Mouse (Mus musculus) midbrain, embryonic 13.5 days (tissue): ENCODE measurements around the gene Macf1. TPM values are rescaled to one million over a fixed set of nuclear protein-coding genes. Genes with fewer than 3 reads are reported as not detected.
A peak's percentile ranks its signal among the peaks of the same experiment; 100 is the strongest.
"Not testable (repeated sequence)": the region's sequence is repeated elsewhere in the genome, so short reads cannot be mapped to it uniquely, and the experiment has no call there.

Source experiments
- ATAC-seq: fragments of 200-750 bp; cut with Nextera tagmentation; 2 replicates; pipeline ENCODE4 v1.8.0; 2017; ENCODE audit warnings: mild to moderate bottlenecking, moderate TSS enrichment, moderate library complexity
- H3K27ac ChIP-seq: fragments of 300-500 bp; sonication (generic); 2 replicates; pipeline ENCODE4 v1.5.1; 2015; ENCODE audit warnings: inconsistent platforms, mild to moderate bottlenecking, moderate library complexity
- H3K27me3 ChIP-seq: fragments of 300-500 bp; sonication (generic); 2 replicates; pipeline ENCODE4 v1.6.1; 2015; ENCODE audit warnings: mild to moderate bottlenecking, inconsistent platforms
- H3K36me3 ChIP-seq: fragments of 300-500 bp; sonication (generic); 2 replicates; pipeline ENCODE4 v1.6.1; 2015; ENCODE audit warnings: mild to moderate bottlenecking, inconsistent platforms
- H3K4me1 ChIP-seq: fragments of 300-500 bp; sonication (generic); replicated peaks from 2 replicates; pipeline ENCODE4 v1.6.1; 2015; ENCODE audit warnings: inconsistent platforms
- H3K4me2 ChIP-seq: fragments of 300-500 bp; sonication (generic); replicated peaks from 2 replicates; pipeline ENCODE4 v1.6.1; 2015; ENCODE audit warnings: moderate library complexity, mild to moderate bottlenecking, inconsistent platforms
- H3K4me3 ChIP-seq: fragments of 300-500 bp; sonication (generic); replicated peaks from 2 replicates; pipeline ENCODE4 v1.5.1; 2015; ENCODE audit warnings: mild to moderate bottlenecking, inconsistent platforms
- H3K9ac ChIP-seq: fragments of 300-500 bp; sonication (generic); replicated peaks from 2 replicates; pipeline ENCODE4 v1.6.1; 2015; ENCODE audit warnings: mild to moderate bottlenecking, inconsistent platforms
- H3K9me3 ChIP-seq: fragments of 300-500 bp; sonication (generic); 2 replicates; pipeline ENCODE4 v1.6.1; 2016; ENCODE audit warnings: mild to moderate bottlenecking, inconsistent platforms
- WGBS: fragments of 180-500 bp; shearing (Covaris S2); methylation state at CpG from one replicate; pipeline ENCODE4 v1.1.7; 2015; 5-methylcytosine and 5-hydroxymethylcytosine counted together
- polyA plus RNA-seq: library from polyadenylated mRNA; unstranded; fragments of >200 nt; fragmentation: Nextera tagmentation; extraction: Ambion mirVana; gene quantifications from 2 replicates; pipeline ENCODE4 v1.2.1, GENCODE M21; 2015

Gene Macf1
- polyA plus RNA-seq, 1 experiment from 2014 or later = 75.4 TPM

DNA sequence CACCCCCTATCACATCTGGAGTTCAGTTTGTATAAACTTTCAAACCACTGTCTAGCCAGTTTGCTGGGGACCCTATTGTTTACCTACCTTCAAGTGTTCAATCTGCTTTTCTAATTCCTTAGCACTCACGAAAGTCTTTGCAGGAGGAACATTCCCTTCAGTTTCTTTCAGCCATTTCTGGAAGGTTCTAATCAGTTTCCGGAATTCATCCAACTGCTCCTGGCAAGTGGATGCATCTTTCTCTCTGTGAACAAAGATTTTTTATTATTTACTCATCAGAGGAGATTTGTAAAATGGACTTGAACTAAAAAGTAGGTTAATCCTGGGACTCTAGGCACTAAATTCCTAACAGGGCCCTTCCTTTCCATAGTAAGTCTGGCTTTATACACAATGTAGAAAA lies 236.1 kb downstream of the Macf1 start:
- ATAC-seq = no peak
- no peaks in the 10 kb centered on the region for H3K4me1 ChIP-seq
- peaks cover 79% of the 10 kb centered on the region for H3K36me3 ChIP-seq
- no peaks in the 10 kb centered on the region for H3K9me3 ChIP-seq
- no peaks in the 10 kb centered on the region for H3K27me3 ChIP-seq
- no peak overlapping the region for H3K4me3 ChIP-seq
- no peak overlapping the region for H3K9ac ChIP-seq
- H3K4me2 ChIP-seq = no peak overlapping the region
- WGBS = 88% methylated on average over 2 of the region's 2 CpGs
- H3K27ac ChIP-seq = no peak overlapping the region

DNA sequence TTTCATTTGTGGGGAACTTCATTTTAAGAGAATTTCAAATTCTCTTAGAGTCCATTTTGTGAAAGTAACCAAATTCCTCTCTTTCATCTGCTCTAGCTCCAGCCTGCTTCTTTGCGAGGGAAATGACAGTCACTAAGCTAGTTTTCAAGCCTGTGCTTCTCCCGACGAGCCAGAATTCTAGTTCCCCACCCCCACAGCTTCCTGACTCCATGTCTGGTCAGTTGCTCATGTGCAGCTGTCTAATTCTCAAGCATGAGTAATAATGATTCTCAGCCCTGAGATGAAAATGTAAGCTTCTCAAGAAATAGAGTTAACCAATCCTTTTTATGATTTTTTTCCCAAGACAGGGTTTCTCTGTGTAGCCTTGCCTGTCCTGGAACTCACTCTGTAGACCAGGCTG lies 236.9 kb downstream of the Macf1 start:
- Histone ChIP-seq H3K9me3 (no peaks in the 10 kb centered on the region), H3K4me2 (no peak overlapping the region), H3K4me3 (no peak overlapping the region), H3K36me3 (peaks cover 74% of the 10 kb centered on the region), H3K27ac (no peak overlapping the region), H3K4me1 (no peaks in the 10 kb centered on the region), H3K9ac (no peak overlapping the region), H3K27me3 (no peaks in the 10 kb centered on the region)
- WGBS = 76% methylated on average over 3 of the region's 3 CpGs
- no peak for ATAC-seq

DNA sequence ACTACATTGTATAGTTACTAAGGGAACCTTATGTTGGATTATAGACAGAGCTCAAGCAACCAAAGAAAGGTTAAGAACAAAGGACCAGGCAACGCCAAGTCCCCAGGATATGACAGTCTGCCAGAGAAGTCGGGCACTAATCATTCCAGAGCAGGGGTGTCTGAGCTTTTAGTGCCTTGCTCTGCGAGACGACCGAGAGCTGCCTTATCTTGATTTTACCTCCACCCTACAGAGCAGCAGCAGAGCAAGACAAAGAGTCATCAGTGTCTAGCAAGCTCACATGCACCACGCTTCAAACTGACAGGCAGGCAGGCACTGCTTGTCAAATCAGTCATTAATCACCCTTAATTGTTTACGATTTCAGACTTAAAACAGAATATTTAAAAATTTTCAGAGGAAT lies 237.4 kb downstream of the Macf1 start:
- no peak overlapping the region for H3K9ac ChIP-seq
- H3K4me2 ChIP-seq = no peak overlapping the region
- ATAC-seq = no peak
- H3K27ac ChIP-seq = 0 out of 2 replicates have a peak overlapping the region, but pooled peaks have one; percentile 19
- 79% methylated on average over 7 of the region's 7 CpGs for WGBS
- no peaks in the 10 kb centered on the region for H3K27me3 ChIP-seq
- no peaks in the 10 kb centered on the region for H3K9me3 ChIP-seq
- no peaks in the 10 kb centered on the region for H3K4me1 ChIP-seq
- H3K4me3 ChIP-seq = no peak overlapping the region
- peaks cover 69% of the 10 kb centered on the region for H3K36me3 ChIP-seq

GRCm38 (mm10) chr4:123446221-123446620 lies 237.9 kb downstream of the Macf1 start:
- H3K36me3 ChIP-seq = peaks cover 69% of the 10 kb centered on the region
- not testable (repeated sequence) for H3K4me3 ChIP-seq, H3K4me2 ChIP-seq, H3K9me3 ChIP-seq, H3K27me3 ChIP-seq, ATAC-seq, H3K27ac ChIP-seq, H3K9ac ChIP-seq, H3K4me1 ChIP-seq
- WGBS = 94% methylated on average over 2 of the region's 2 CpGs

GRCm38 (mm10) chr4:123438414-123438813 lies 245.7 kb downstream of the Macf1 start:
- Histone ChIP-seq H3K9ac (no peak overlapping the region), H3K27me3 (no peaks in the 10 kb centered on the region), H3K9me3 (no peaks in the 10 kb centered on the region), H3K36me3 (peaks cover 72% of the 10 kb centered on the region), H3K27ac (no peak overlapping the region), H3K4me3 (no peak overlapping the region), H3K4me2 (no peak overlapping the region), H3K4me1 (no peaks in the 10 kb centered on the region)
- 80% methylated on average over 5 of the region's 5 CpGs for WGBS
- no peak for ATAC-seq

GRCm38 (mm10) chr4:123433171-123433570 lies 251.0 kb downstream of the Macf1 start:
- Histone ChIP-seq H3K27me3 (no peaks in the 10 kb centered on the region), H3K4me1 (no peaks in the 10 kb centered on the region), H3K27ac (no peak overlapping the region), H3K4me3 (no peak overlapping the region), H3K4me2 (no peak overlapping the region), H3K36me3 (peaks cover 67% of the 10 kb centered on the region), H3K9ac (no peak overlapping the region), H3K9me3 (no peaks in the 10 kb centered on the region)
- ATAC-seq = no peak
- 93% methylated on average over 3 of the region's 3 CpGs for WGBS

GRCm38 (mm10) chr4:123431936-123432335 lies 252.2 kb downstream of the Macf1 start:
- Histone ChIP-seq H3K36me3 (peaks cover 62% of the 10 kb centered on the region), H3K9ac (no peak overlapping the region), H3K4me2 (no peak overlapping the region), H3K9me3 (no peaks in the 10 kb centered on the region), H3K4me3 (no peak overlapping the region), H3K4me1 (no peaks in the 10 kb centered on the region), H3K27ac (no peak overlapping the region), H3K27me3 (no peaks in the 10 kb centered on the region)
- ATAC-seq = no peak
- WGBS = 81% methylated on average over 12 of the region's 12 CpGs

DNA sequence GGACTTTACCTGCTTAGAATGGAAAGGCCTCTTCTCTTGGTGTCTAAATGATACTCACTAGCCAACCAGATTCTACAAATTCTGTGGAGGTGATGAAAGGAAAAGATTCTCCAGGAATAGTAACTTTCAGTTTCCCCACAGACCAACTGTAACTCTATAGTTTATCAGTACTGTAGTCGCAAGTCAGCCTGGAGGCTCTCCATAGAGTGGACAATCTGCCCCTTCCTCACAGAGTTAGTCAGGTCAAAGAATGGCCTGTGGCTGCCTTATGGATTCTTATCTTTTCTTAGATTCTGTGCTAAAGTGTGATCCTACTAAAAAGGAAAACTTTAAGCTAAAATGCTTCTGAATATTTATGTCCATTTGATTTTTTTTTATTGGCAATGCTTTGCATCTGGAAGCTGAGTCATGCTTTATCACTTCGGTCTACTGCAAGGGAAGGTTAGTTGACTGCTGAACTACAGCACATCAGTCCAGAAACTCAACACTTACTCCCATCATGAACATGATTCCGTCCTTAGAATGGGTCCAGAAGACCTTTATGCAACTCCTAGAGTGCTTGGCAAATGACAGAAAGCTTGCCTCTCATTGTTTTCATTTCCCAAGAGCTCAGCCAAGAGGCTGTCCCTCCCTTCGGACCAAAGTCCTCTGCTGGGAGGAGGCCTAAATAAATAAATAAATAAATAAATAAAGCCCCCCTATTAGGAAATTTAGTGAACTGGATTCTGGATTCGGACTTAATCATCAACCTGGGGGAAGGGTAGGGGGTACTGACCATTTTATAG lies 256.1 kb downstream of the Macf1 start:
- H3K36me3 ChIP-seq = peaks cover 34% of the 10 kb centered on the region
- no peaks in the 10 kb centered on the region for H3K4me1 ChIP-seq
- no peaks in the 10 kb centered on the region for H3K27me3 ChIP-seq
- no peak overlapping the region for H3K4me3 ChIP-seq
- no peaks in the 10 kb centered on the region for H3K9me3 ChIP-seq
- WGBS = 95% methylated on average over 5 of the region's 5 CpGs
- no peak overlapping the region for H3K9ac ChIP-seq
- H3K27ac ChIP-seq = no peak overlapping the region
- ATAC-seq = no peak
- no peak overlapping the region for H3K4me2 ChIP-seq

DNA sequence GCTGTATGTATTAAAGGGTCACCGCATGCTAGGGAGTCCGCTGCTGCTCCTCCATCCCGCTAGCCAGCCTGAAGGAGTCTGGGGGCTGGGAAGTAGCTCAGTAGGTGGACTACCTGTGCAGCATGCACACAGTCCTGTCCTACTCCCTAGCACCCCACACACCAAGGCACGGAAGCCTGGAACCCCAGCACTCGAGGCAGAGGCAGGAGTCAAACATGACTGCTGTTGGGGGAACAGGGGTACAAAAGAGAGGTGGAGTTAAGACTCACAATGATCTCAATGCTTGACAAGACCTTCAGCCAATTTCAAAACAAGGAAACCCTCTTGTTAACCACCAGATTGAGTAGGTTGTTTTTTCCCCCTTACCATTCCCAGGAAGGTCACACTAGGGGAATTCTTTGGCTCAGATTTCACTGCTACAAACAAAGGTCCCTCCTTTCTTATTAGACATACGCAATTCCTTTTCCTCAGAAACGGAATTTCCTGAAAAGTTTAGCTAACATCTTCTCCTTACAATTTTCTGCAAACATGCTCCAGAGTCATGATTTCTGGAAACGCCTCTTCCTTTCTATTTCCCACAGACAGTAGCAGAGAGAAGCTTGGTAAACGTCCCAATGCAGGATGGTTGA lies 256.8 kb downstream of the Macf1 start:
- ATAC-seq = no peak
- Histone ChIP-seq H3K36me3 (peaks cover 31% of the 10 kb centered on the region), H3K27me3 (no peaks in the 10 kb centered on the region), H3K9ac (no peak overlapping the region), H3K9me3 (no peaks in the 10 kb centered on the region), H3K4me1 (no peaks in the 10 kb centered on the region), H3K27ac (no peak overlapping the region), H3K4me2 (no peak overlapping the region), H3K4me3 (no peak overlapping the region)
- 88% methylated on average over 9 of the region's 9 CpGs for WGBS

DNA sequence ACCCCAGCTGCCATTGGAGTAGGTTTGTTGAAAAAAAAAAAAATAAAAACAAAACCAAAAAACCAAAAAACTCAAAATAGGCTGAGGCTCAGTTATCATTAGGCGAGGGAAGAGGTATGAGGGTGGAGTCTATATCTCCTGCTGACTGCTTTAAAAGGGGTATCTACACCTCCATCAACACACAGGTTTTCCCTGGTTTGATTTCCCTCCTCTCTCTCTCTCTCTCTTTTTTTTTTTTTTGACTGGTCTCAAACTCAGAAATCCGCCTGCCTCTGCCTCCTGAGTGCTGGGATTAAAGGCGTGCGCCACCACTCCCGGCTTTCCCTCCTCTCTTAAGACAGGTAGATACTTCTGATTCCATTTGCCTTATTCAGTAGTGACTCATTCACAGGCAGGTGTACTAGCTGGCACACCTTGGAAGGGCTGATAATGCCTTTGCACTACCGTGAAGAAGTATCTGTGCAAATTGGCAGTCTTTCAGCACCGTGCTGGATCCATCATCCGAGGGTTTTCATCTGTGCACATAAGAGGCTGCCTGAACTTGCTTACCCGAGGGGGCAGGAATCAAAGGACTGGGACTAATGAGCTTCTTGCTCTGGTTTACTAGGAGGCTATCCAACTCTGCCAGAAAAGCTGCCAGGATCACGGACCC lies 257.6 kb downstream of the Macf1 start:
- H3K9ac ChIP-seq = no peak overlapping the region
- peaks cover 24% of the 10 kb centered on the region for H3K36me3 ChIP-seq
- H3K9me3 ChIP-seq = no peaks in the 10 kb centered on the region
- no peak for ATAC-seq
- no peak overlapping the region for H3K4me3 ChIP-seq
- 92% methylated on average over 10 of the region's 10 CpGs for WGBS
- no peaks in the 10 kb centered on the region for H3K27me3 ChIP-seq
- no peak overlapping the region for H3K4me2 ChIP-seq
- H3K4me1 ChIP-seq = no peaks in the 10 kb centered on the region
- no peak overlapping the region for H3K27ac ChIP-seq

GRCm38 (mm10) chr4:123425672-123426272 lies 258.4 kb downstream of the Macf1 start:
- Histone ChIP-seq H3K4me1 (no peaks in the 10 kb centered on the region), H3K27ac (no peak overlapping the region), H3K4me3 (no peak overlapping the region), H3K36me3 (peaks cover 17% of the 10 kb centered on the region), H3K4me2 (no peak overlapping the region), H3K27me3 (no peaks in the 10 kb centered on the region), H3K9me3 (no peaks in the 10 kb centered on the region), H3K9ac (no peak overlapping the region)
- WGBS = 77% methylated on average over 1 of the region's 1 CpGs
- no peak for ATAC-seq

DNA sequence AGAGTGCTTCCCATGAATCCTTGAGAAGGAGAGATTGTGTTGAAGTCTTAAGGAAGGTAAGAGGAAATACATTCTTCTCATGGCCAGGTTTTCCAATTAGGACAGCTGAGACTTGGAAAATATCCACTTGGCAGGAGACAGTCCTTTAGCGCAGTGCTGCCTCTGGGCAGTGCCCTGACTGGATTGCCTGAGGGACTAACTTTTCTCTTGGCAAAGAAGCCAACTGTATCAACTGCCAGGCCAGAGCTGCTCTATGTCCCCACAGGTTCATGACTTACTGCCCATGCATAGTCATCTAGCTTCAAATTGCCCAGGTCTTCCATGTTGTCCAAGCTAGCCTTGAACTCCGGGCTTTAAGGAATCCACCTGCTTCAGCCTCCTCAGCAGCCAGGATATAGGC lies 260.1 kb downstream of the Macf1 start:
- Histone ChIP-seq H3K4me3 (no peak overlapping the region), H3K4me1 (no peaks in the 10 kb centered on the region), H3K9ac (no peak overlapping the region), H3K36me3 (peaks cover 8% of the 10 kb centered on the region), H3K9me3 (no peaks in the 10 kb centered on the region), H3K4me2 (no peak overlapping the region), H3K27ac (no peak overlapping the region), H3K27me3 (no peaks in the 10 kb centered on the region)
- ATAC-seq = no peak
- WGBS = 98% methylated on average over 2 of the region's 2 CpGs
